Mouse (Mus musculus): ENCODE measurements around the gene Olfr1098. TPM values are rescaled to one million over a fixed set of nuclear protein-coding genes. Genes with fewer than 3 reads are reported as not detected.

Olfr1098 gene
- not detected in 2 replicates for polyA plus RNA-seq (2015; fragmentation: Nextera tagmentation; extraction: Ambion mirVana)

GRCm38 (mm10) chr2:86924445-86924844 lies at the start of gene Olfr1098:
Gene Olfr1098, minus strand, starts transcription at chr2:86924545.
- no peak for ATAC-seq (ENCODE audit: insufficient number of reproducible peaks, low FRiP score, low TSS enrichment, low read depth)
- H3K4me3 ChIP-seq (replicated peaks): no peak within 1 kb of the TSS
- H3K27ac ChIP-seq (replicated peaks): no peak within 1 kb of the TSS
- no peaks in the 10 kb centered on the region for H3K27me3 ChIP-seq
- no peaks in the 10 kb centered on the region for H3K9me3 ChIP-seq (replicated peaks)
- H3K9ac ChIP-seq: no peak within 1 kb of the TSS
- no peak within 1 kb of the TSS for H3K4me2 ChIP-seq (replicated peaks)
- WGBS: 82% methylated on average over 1 of the region's 1 CpGs
- no peaks in the 10 kb centered on the region for H3K36me3 ChIP-seq
- H3K4me1 ChIP-seq: no peaks in the 10 kb centered on the region

GRCm38 (mm10) chr2:86960593-86960992 lies 36.2 kb upstream of the Olfr1098 start, which contains the start of gene Olfr1099:
Gene Olfr1099, minus strand, starts transcription at chr2:86960693.
- Histone ChIP-seq H3K9ac (no peak within 1 kb of the TSS), H3K9me3 (replicated peaks) (no peaks in the 10 kb centered on the region), H3K4me2 (replicated peaks) (no peak within 1 kb of the TSS), H3K27ac (replicated peaks) (no peak within 1 kb of the TSS), H3K4me3 (replicated peaks) (no peak within 1 kb of the TSS), H3K36me3 (no peaks in the 10 kb centered on the region), H3K4me1 (no peaks in the 10 kb centered on the region), H3K27me3 (no peaks in the 10 kb centered on the region)
- WGBS: 85% methylated on average over 1 of the region's 1 CpGs
- ATAC-seq (ENCODE audit: insufficient number of reproducible peaks, low FRiP score, low TSS enrichment, low read depth): no peak

GRCm38 (mm10) chr2:86926557-86926956 lies 2.2 kb upstream of the Olfr1098 start:
- no peaks in the 10 kb centered on the region for H3K4me1 ChIP-seq
- H3K4me2 ChIP-seq (replicated peaks): no peak overlapping the region
- H3K9ac ChIP-seq: no peak overlapping the region
- no peak overlapping the region for H3K4me3 ChIP-seq (replicated peaks)
- ATAC-seq (ENCODE audit: insufficient number of reproducible peaks, low FRiP score, low TSS enrichment, low read depth): no peak
- H3K9me3 ChIP-seq (replicated peaks): no peaks in the 10 kb centered on the region
- no peaks in the 10 kb centered on the region for H3K36me3 ChIP-seq
- H3K27me3 ChIP-seq: no peaks in the 10 kb centered on the region
- no peak overlapping the region for H3K27ac ChIP-seq (replicated peaks)

- Histone ChIP-seq H3K36me3 (no peaks in the 10 kb centered on the region), H3K27me3 (no peaks in the 10 kb centered on the region), H3K9me3 (replicated peaks) (no peaks in the 10 kb centered on the region), H3K4me2 (replicated peaks) (no peak overlapping the region), H3K4me3 (replicated peaks) (no peak overlapping the region), H3K27ac (replicated peaks) (no peak overlapping the region), H3K4me1 (no peaks in the 10 kb centered on the region), H3K9ac (no peak overlapping the region)
- WGBS: 86% methylated on average over 2 of the region's 2 CpGs
- ATAC-seq (ENCODE audit: insufficient number of reproducible peaks, low FRiP score, low TSS enrichment, low read depth): no peak
Observed at GRCm38 (mm10) chr2:86905647-86906046, 18.7 kb downstream of the Olfr1098 start.

- H3K4me3 ChIP-seq (replicated peaks): no peak within 1 kb of the TSS
- H3K36me3 ChIP-seq: no peaks in the 10 kb centered on the region
- ATAC-seq (ENCODE audit: insufficient number of reproducible peaks, low FRiP score, low TSS enrichment, low read depth): no peak
- no peak within 1 kb of the TSS for H3K9ac ChIP-seq
- H3K27ac ChIP-seq (replicated peaks): no peak within 1 kb of the TSS
- no peaks in the 10 kb centered on the region for H3K9me3 ChIP-seq (replicated peaks)
- 91% methylated on average over 1 of the region's 1 CpGs for WGBS
- H3K4me1 ChIP-seq: no peaks in the 10 kb centered on the region
- H3K27me3 ChIP-seq: no peaks in the 10 kb centered on the region
- H3K4me2 ChIP-seq (replicated peaks): no peak within 1 kb of the TSS
Observed at GRCm38 (mm10) chr2:86892116-86892515, 32.2 kb downstream of the Olfr1098 start, which contains the start of gene Olfr1097. Gene Olfr1097, minus strand, starts transcription at chr2:86892216.

- no peak within 1 kb of the TSS for H3K9ac ChIP-seq
- no peak for ATAC-seq (ENCODE audit: insufficient number of reproducible peaks, low FRiP score, low TSS enrichment, low read depth)
Observed at GRCm38 (mm10) chr2:86874702-86875101, 49.6 kb downstream of the Olfr1098 start, which contains the start of gene Gm13723. Gene Gm13723, minus strand, starts transcription at chr2:86874802.

More at GRCm38 (mm10) chr2:86874702-86875101, 49.6 kb downstream of the Olfr1098 start, which contains the start of gene Gm13723:
- no peak within 1 kb of the TSS for H3K4me2 ChIP-seq (replicated peaks)
- H3K27me3 ChIP-seq: no peaks in the 10 kb centered on the region
- 55% methylated on average over 1 of the region's 1 CpGs for WGBS
- H3K36me3 ChIP-seq: no peaks in the 10 kb centered on the region
- no peak within 1 kb of the TSS for H3K4me3 ChIP-seq (replicated peaks)
- no peak within 1 kb of the TSS for H3K27ac ChIP-seq (replicated peaks)
- no peaks in the 10 kb centered on the region for H3K4me1 ChIP-seq
- no peaks in the 10 kb centered on the region for H3K9me3 ChIP-seq (replicated peaks)

Other genes with a start within 250 kb of the Olfr1098 start
- gene Olfr1086, start 244.5 kb downstream of the Olfr1098 start, polyA plus RNA-seq (2015; fragmentation: Nextera tagmentation; extraction: Ambion mirVana): not detected in 2 replicates
- 0.35 TPM in 1 of 2 replicates, not detected in the other for gene Olfr1087, start 226.2 kb downstream of the Olfr1098 start, polyA plus RNA-seq (2015; fragmentation: Nextera tagmentation; extraction: Ambion mirVana)
- not detected in 2 replicates for gene Olfr1089, start 190.8 kb downstream of the Olfr1098 start, polyA plus RNA-seq (2015; fragmentation: Nextera tagmentation; extraction: Ambion mirVana)
- gene Olfr1090, start 165.6 kb downstream of the Olfr1098 start, polyA plus RNA-seq (2015; fragmentation: Nextera tagmentation; extraction: Ambion mirVana): not detected in 2 replicates
- gene Olfr1093, start 142.1 kb downstream of the Olfr1098 start, polyA plus RNA-seq (2015; fragmentation: Nextera tagmentation; extraction: Ambion mirVana): not detected in 2 replicates
- gene Olfr141, start 114.5 kb downstream of the Olfr1098 start, polyA plus RNA-seq (2015; fragmentation: Nextera tagmentation; extraction: Ambion mirVana): not detected in 2 replicates
- not detected in 2 replicates for gene Olfr1094, start 99.9 kb downstream of the Olfr1098 start, polyA plus RNA-seq (2015; fragmentation: Nextera tagmentation; extraction: Ambion mirVana)
- not detected in 2 replicates for gene Olfr1095, start 72.8 kb downstream of the Olfr1098 start, polyA plus RNA-seq (2015; fragmentation: Nextera tagmentation; extraction: Ambion mirVana)
- not detected in 2 replicates for gene Gm13723, start 49.7 kb downstream of the Olfr1098 start, polyA plus RNA-seq (2015; fragmentation: Nextera tagmentation; extraction: Ambion mirVana)
- gene Olfr1097, start 32.3 kb downstream of the Olfr1098 start, polyA plus RNA-seq (2015; fragmentation: Nextera tagmentation; extraction: Ambion mirVana): not detected in 2 replicates
- not detected in 2 replicates for gene Olfr1099, start 36.1 kb upstream of the Olfr1098 start, polyA plus RNA-seq (2015; fragmentation: Nextera tagmentation; extraction: Ambion mirVana)
- 0.12 TPM in 1 of 2 replicates, not detected in the other for gene Olfr1100, start 55.4 kb upstream of the Olfr1098 start, polyA plus RNA-seq (2015; fragmentation: Nextera tagmentation; extraction: Ambion mirVana)
- 0.16 TPM in 1 of 2 replicates, not detected in the other for gene Olfr1101, start 66.7 kb upstream of the Olfr1098 start, polyA plus RNA-seq (2015; fragmentation: Nextera tagmentation; extraction: Ambion mirVana)
- gene Olfr1102, start 73.9 kb upstream of the Olfr1098 start, polyA plus RNA-seq (2015; fragmentation: Nextera tagmentation; extraction: Ambion mirVana): 0.09 TPM in 1 of 2 replicates, not detected in the other
- 0.13 TPM in 1 of 2 replicates, not detected in the other for gene Olfr1104, start 102.5 kb upstream of the Olfr1098 start, polyA plus RNA-seq (2015; fragmentation: Nextera tagmentation; extraction: Ambion mirVana)
- 0.05 and 0.17 TPM in 2 replicates for gene Olfr1105, start 112.0 kb upstream of the Olfr1098 start, polyA plus RNA-seq (2015; fragmentation: Nextera tagmentation; extraction: Ambion mirVana)
- 0.28 TPM in 1 of 2 replicates, not detected in the other for gene Olfr1106, start 127.7 kb upstream of the Olfr1098 start, polyA plus RNA-seq (2015; fragmentation: Nextera tagmentation; extraction: Ambion mirVana)
- gene Olfr1107, start 151.3 kb upstream of the Olfr1098 start, polyA plus RNA-seq (2015; fragmentation: Nextera tagmentation; extraction: Ambion mirVana): not detected in 2 replicates
- gene Olfr1109, start 171.5 kb upstream of the Olfr1098 start, polyA plus RNA-seq (2015; fragmentation: Nextera tagmentation; extraction: Ambion mirVana): not detected in 2 replicates
- not detected in 2 replicates for gene Olfr259, start 190.0 kb upstream of the Olfr1098 start, polyA plus RNA-seq (2015; fragmentation: Nextera tagmentation; extraction: Ambion mirVana)
- 0.29 and 0.35 TPM in 2 replicates for gene Olfr1110, start 215.8 kb upstream of the Olfr1098 start, polyA plus RNA-seq (2015; fragmentation: Nextera tagmentation; extraction: Ambion mirVana)
- 0.09 TPM in 1 of 2 replicates, not detected in the other for gene Olfr1111, start 228.1 kb upstream of the Olfr1098 start, polyA plus RNA-seq (2015; fragmentation: Nextera tagmentation; extraction: Ambion mirVana)